Mouse (Mus musculus): ENCODE measurements around the gene Atp6v1g2. TPM values are rescaled to one million over a fixed set of nuclear protein-coding genes. Genes with fewer than 3 reads are reported as not detected.

The Atp6v1g2 gene
- total RNA-seq, 2 experiments from 2014 or later, result 549 to 569 TPM

GRCm38 (mm10) chr17:35250348-35251120 is 17.1 kb downstream of the Atp6v1g2 start:
- H3K27ac ChIP-seq, result no peak overlapping the region
- TF ChIP-seq CTCF (IDR thresholded peaks at IDR 0.05), result no peak
- no peak for DNase-seq (ENCODE audit: extremely low spot score in 1 of 2, low spot score in 2 of 2)
- intact Hi-C loops (cut with DNase I), result no loop called here
- no peak overlapping the region for H3K4me3 ChIP-seq

- intact Hi-C loops (cut with DNase I), result no loop called here
- no peak for TF ChIP-seq CTCF (IDR thresholded peaks at IDR 0.05)
- Histone ChIP-seq H3K4me3 (no peak overlapping the region), H3K27ac (no peak overlapping the region)
- no peak for DNase-seq (ENCODE audit: extremely low spot score in 1 of 2, low spot score in 2 of 2)
Observed at GRCm38 (mm10) chr17:35251162-35251719, 17.8 kb downstream of the Atp6v1g2 start.

DNA sequence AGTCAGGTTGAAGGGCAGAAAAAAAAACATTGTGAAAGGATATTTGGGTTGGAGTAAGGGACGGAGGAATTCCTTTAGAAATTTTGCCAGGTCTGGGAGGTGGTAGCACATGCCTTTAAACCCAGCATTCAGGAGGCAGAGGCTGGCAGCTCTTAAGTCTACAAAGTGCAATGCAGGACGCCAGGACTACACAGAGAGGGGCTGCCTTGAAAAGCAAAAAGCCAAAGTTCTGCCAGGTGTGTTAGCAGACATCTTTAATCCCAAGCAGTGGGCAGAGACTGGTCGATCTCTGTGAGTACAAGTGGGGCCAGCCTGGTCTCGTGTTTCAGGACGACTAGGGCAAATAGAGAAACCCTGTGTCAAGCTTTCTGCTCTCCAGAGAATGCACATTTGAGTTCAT is 18.5 kb downstream of the Atp6v1g2 start:
- no peak for DNase-seq (ENCODE audit: extremely low spot score in 1 of 2, low spot score in 2 of 2)
- no peak overlapping the region for H3K4me3 ChIP-seq
- intact Hi-C loops (cut with DNase I), result no loop called here
- no peak for TF ChIP-seq CTCF (IDR thresholded peaks at IDR 0.05)
- H3K27ac ChIP-seq, result no peak overlapping the region

DNA sequence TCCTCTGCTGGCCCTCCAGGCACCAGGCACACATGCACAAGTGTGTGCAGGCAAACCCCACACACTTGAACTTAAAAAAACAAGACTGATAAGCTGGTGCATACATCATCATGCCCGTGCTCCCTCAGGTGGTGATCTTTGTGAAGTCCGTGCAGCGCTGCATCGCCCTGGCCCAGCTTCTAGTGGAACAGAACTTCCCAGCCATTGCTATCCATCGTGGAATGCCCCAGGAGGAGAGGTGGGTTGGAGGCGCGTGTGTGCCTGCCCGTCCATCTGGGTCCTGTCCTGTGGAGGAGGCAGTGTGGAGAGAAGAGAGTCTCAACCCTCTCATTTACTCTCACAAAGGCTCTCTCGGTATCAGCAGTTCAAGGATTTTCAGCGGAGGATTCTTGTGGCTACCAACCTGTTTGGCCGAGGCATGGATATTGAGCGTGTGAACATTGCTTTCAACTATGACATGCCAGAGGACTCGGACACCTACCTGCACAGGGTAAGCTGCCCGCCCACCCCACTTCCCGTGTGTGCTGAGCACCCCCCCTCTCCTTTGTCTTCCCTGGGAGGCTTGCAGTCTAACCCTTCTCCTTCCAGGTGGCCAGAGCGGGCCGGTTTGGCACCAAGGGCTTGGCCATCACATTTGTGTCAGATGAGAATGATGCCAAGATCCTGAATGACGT is 19.3 kb downstream of the Atp6v1g2 start:
- intact Hi-C loops (cut with DNase I), result no loop called here
- H3K27ac ChIP-seq, result no peak overlapping the region
- H3K4me3 ChIP-seq, result no peak overlapping the region
- TF ChIP-seq CTCF (IDR thresholded peaks at IDR 0.05), result no peak
- no peak for DNase-seq (ENCODE audit: extremely low spot score in 1 of 2, low spot score in 2 of 2)

- Histone ChIP-seq H3K4me3 (no peak overlapping the region), H3K27ac (no peak overlapping the region)
- no peak for TF ChIP-seq CTCF (IDR thresholded peaks at IDR 0.05)
- intact Hi-C loops (cut with DNase I), result no loop called here
- no peak for DNase-seq (ENCODE audit: extremely low spot score in 1 of 2, low spot score in 2 of 2)
Observed at GRCm38 (mm10) chr17:35253293-35254093, 20.0 kb downstream of the Atp6v1g2 start.

GRCm38 (mm10) chr17:35254241-35255098 is 21.0 kb downstream of the Atp6v1g2 start:
- DNase-seq (ENCODE audit: extremely low spot score in 1 of 2, low spot score in 2 of 2), result peak in 1 of 2 experiments; percentile 54
- H3K4me3 ChIP-seq, result no peak overlapping the region
- H3K27ac ChIP-seq, result no peak overlapping the region
- peak; percentile 91 for TF ChIP-seq CTCF (IDR thresholded peaks at IDR 0.05)
- intact Hi-C loops (cut with DNase I), result loop anchor here (5.0 kb wide), 1 partner anchor 48 kb away; no protein-coding TSS in a partner anchor

GRCm38 (mm10) chr17:35255301-35255700 is 21.8 kb downstream of the Atp6v1g2 start:
- Histone ChIP-seq H3K4me3 (no peak overlapping the region), H3K27ac (no peak overlapping the region)
- no peak for TF ChIP-seq CTCF (IDR thresholded peaks at IDR 0.05)
- intact Hi-C loops (cut with DNase I), result loop anchor here (5.0 kb wide), 1 partner anchor 47 kb away; no protein-coding TSS in a partner anchor
- no peak for DNase-seq (ENCODE audit: extremely low spot score in 1 of 2, low spot score in 2 of 2)

DNA sequence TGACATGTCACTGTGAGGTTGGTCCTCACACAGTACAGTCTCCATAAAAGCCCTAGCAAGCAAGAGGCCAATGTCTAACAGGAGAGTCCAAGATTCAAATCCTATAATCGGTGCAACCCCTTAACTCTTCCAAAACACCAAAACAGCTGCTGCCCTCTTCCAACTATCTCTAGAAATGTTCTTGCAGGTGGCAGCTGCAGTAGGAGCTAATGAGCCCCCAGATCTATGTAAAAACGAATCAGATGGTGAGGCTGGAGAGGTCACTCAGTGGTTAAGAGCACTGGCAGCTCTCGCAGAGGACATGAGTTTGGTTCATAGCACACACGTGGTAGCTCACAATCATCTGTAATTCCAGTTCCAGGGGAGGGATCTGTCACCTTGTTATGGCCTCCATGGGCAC is 22.2 kb downstream of the Atp6v1g2 start:
- intact Hi-C loops (cut with DNase I), result loop anchor here (5.0 kb wide), 1 partner anchor 47 kb away; no protein-coding TSS in a partner anchor
- Histone ChIP-seq H3K4me3 (no peak overlapping the region), H3K27ac (no peak overlapping the region)
- DNase-seq (ENCODE audit: extremely low spot score in 1 of 2, low spot score in 2 of 2), result no peak
- TF ChIP-seq CTCF (IDR thresholded peaks at IDR 0.05), result no peak

DNA sequence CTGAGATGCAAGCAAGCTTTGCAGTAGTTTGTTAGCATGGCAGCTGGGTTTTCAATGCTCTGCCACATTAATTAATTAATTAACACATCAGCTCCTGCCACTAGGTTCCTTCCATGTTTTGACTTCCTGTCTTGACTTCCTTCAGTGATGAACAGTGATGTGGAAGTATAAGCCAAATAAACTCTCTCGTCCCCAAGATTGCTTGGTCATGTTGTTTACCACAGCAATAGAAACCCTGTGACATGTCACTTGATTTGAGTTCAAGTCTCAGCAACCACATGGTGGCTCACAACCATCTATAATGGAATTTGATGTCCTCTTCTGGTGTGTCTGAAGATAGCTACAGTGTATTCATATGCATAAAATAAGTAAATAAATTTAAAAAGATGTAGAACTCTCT is 23.9 kb downstream of the Atp6v1g2 start:
- H3K27ac ChIP-seq, result no peak overlapping the region
- H3K4me3 ChIP-seq, result no peak overlapping the region
- TF ChIP-seq CTCF (IDR thresholded peaks at IDR 0.05), result no peak
- intact Hi-C loops (cut with DNase I), result loop anchor here (5.0 kb wide), 1 partner anchor 45 kb away; no protein-coding TSS in a partner anchor
- DNase-seq (ENCODE audit: extremely low spot score in 1 of 2, low spot score in 2 of 2), result no peak

DNA sequence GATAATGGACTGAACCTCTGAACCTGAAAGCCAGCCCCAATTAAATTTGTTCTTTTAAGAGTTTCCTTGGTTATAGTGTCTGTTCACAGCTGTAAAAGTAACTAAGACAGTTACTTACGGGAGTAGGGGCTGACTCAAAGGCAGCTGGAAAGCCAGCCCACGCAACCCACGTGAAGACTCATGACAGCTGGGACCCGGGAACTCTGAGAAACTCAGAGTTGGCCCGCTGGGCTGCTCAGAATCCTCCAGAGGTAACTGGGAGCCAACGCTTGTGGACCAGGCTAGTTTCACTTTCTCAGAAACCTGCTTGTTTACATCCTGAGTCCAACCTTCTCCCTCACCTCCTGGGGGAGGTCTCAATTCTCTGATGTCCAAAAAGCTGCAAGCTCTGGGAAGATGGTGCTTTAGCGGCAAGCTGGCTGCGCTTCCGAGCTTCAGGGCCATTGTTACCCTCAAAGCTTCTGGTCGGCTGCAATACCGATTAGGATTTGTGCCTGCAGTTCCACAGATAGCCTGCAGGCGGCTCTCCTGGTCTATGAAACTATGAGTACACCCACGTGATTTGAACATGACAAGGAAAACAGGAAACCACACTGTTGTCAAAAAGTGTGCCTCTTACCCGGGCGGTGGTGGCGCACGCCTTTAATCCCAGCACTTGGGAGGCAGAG is 24.5 kb downstream of the Atp6v1g2 start:
- peak overlapping the region; percentile 46 for H3K4me3 ChIP-seq

More for the DNA sequence above, 24.5 kb downstream of the Atp6v1g2 start:
- peak; percentile 90 for DNase-seq (ENCODE audit: extremely low spot score in 1 of 2, low spot score in 2 of 2)
- intact Hi-C loops (cut with DNase I), result loop anchor here (1.0 to 5.0 kb wide), 2 partner anchors 16 to 44 kb away; no protein-coding TSS in a partner anchor
- TF ChIP-seq CTCF (IDR thresholded peaks at IDR 0.05), result peak; percentile 92
- peak overlapping the region; percentile 60 for H3K27ac ChIP-seq
